In genomic region chr10:25118674-25119670, GRCm38 (mm10) we compare ENCODE assay signal across 9 mouse cellular contexts.
DNase-seq lines count a peak whose midpoint lies in the region; ATAC-seq and TF ChIP-seq lines count a peak whose summit lies in the region.
"Had no signal": no experiment of that assay in that cellular context is flagged by ENCODE, and none has a peak within 500 bp of the region (broad histone marks: within the 10 kb centered on the region; RNA-seq: fewer than 3 reads in every experiment).

No protein-coding gene starts in this region.

- intact Hi-C loops in gastrocnemius, postnatal 36 days (cut with DNase I) = no loop called here

- H3K27me3 ChIP-seq in forebrain, postnatal 0 days (ENCODE audit: insufficient read depth, low read length) = no peaks in the 10 kb centered on the region
- no peaks in the 10 kb centered on the region for H3K27me3 ChIP-seq in forebrain, embryonic 12.5 days

- no peak overlapping the region for H3K9ac ChIP-seq in forebrain, postnatal 0 days
- no peak overlapping the region for H3K9ac ChIP-seq in forebrain, embryonic 12.5 days

- no peak overlapping the region for H3K4me3 ChIP-seq in forebrain, postnatal 0 days (ENCODE audit: low read depth, low read length)
- no peak overlapping the region for H3K4me3 ChIP-seq in forebrain, embryonic 12.5 days (replicated peaks)

- H3K27ac ChIP-seq in forebrain, postnatal 0 days (ENCODE audit: low read depth, low read length) = no peak overlapping the region
- H3K27ac ChIP-seq in forebrain, embryonic 12.5 days = no peak overlapping the region

- H3K4me2 ChIP-seq in forebrain, postnatal 0 days (ENCODE audit: low read depth) = no peak overlapping the region
- no peak overlapping the region for H3K4me2 ChIP-seq in forebrain, embryonic 12.5 days

- 54% methylated on average over 17 of the region's 17 CpGs for WGBS in forebrain, postnatal 0 days
- 46% methylated on average over 17 of the region's 17 CpGs for WGBS in forebrain, embryonic 12.5 days

- H3K36me3 ChIP-seq in forebrain, postnatal 0 days (ENCODE audit: insufficient read depth) = no peaks in the 10 kb centered on the region
- H3K36me3 ChIP-seq in forebrain, embryonic 12.5 days (replicated peaks) = no peaks in the 10 kb centered on the region

- H3K9me3 ChIP-seq in forebrain, postnatal 0 days (ENCODE audit: low read length) = no peaks in the 10 kb centered on the region
- no peaks in the 10 kb centered on the region for H3K9me3 ChIP-seq in forebrain, embryonic 12.5 days

- no peak for TF ChIP-seq CTCF in forebrain, postnatal 0 days (IDR thresholded peaks at IDR 0.05; ENCODE audit: low read depth)

- 0 out of 2 replicates have a peak, but pooled peaks have one; percentile 27 for ATAC-seq in forebrain, postnatal 0 days
- ATAC-seq in forebrain, embryonic 12.5 days (ENCODE audit: low FRiP score) = no peak
- ATAC-seq: Patski had no signal

- H3K4me1 ChIP-seq in forebrain, postnatal 0 days (ENCODE audit: insufficient read depth) = no peaks in the 10 kb centered on the region
- H3K4me1 ChIP-seq in forebrain, embryonic 12.5 days = peaks cover 4% of the 10 kb centered on the region; the same call in 1 of the 2 replicates

- DNase-seq in forebrain, postnatal 0 days = no peak
- DNase-seq in ZHBTc4 (ENCODE audit: low read depth, low spot score) = peak; percentile 60
- DNase-seq in liver = peak; percentile 75
- DNase-seq in spleen, adult 12 weeks (ENCODE audit: low spot score) = peak; percentile 3
- no peak for DNase-seq in layer of hippocampus, adult 11-12 months (ENCODE audit: low spot score)
- DNase-seq in gastrocnemius, postnatal 36 days = no peak
- DNase-seq in left cerebral cortex, adult 18-20 months (ENCODE audit: low spot score in 2 of 2) = no peak

Comparison
In these comparisons a context has a peak if more than half of its experiments do, and no peak if none do; other contexts are left out.
1. DNase-seq: peak in ZHBTc4 (single experiment), liver (single experiment) and spleen, adult 12 weeks (single experiment); none in forebrain, postnatal 0 days (single experiment), layer of hippocampus, adult 11-12 months (single experiment), gastrocnemius, postnatal 36 days (0 of 2) and left cerebral cortex, adult 18-20 months (0 of 2).